Mouse (Mus musculus) hindbrain, postnatal 0 days (tissue): ENCODE measurements around the gene Ddb2. TPM values are rescaled to one million over a fixed set of nuclear protein-coding genes. Genes with fewer than 3 reads are reported as not detected.

Experiments
- ATAC-seq: fragments of 200-750 bp; cut with Nextera tagmentation; 2 replicates; pipeline ENCODE4 v1.8.0; 2017; ENCODE audit warnings: mild to moderate bottlenecking, moderate TSS enrichment, moderate library complexity
- DNase-seq: peaks from one replicate; pipeline ENCODE4 v3.0.0-alpha.2; 2015; ENCODE audit warnings: low spot score
- H3K27ac ChIP-seq: fragments of 300-500 bp; sonication (generic); 2 replicates; pipeline ENCODE4 v1.5.1; 2014; ENCODE audit warnings: mild to moderate bottlenecking
- H3K27me3 ChIP-seq: fragments of 300-500 bp; sonication (generic); 2 replicates; pipeline ENCODE4 v1.6.1; 2014; ENCODE audit warnings: low read length, mixed read lengths; ENCODE audit not compliant: insufficient read depth
- H3K36me3 ChIP-seq: fragments of 300-500 bp; sonication (generic); 2 replicates; pipeline ENCODE4 v1.6.1; 2014; ENCODE audit warnings: low read length, mixed read lengths; ENCODE audit not compliant: insufficient read depth
- H3K4me1 ChIP-seq: fragments of 300-500 bp; sonication (generic); 2 replicates; pipeline ENCODE4 v1.6.1; 2014; ENCODE audit warnings: antibody characterized with exemption, low read length, mixed read lengths; ENCODE audit not compliant: insufficient read depth
- H3K4me2 ChIP-seq: fragments of 300-500 bp; sonication (generic); 2 replicates; pipeline ENCODE4 v1.6.1; 2014; ENCODE audit warnings: low read depth, mild to moderate bottlenecking, low read length, moderate library complexity, mixed read lengths
- H3K4me3 ChIP-seq: fragments of 300-500 bp; sonication (generic); 2 replicates; pipeline ENCODE4 v1.5.1; 2014; ENCODE audit warnings: low read length
- H3K9ac ChIP-seq: fragments of 300-500 bp; sonication (generic); replicated peaks from 2 replicates; pipeline ENCODE4 v1.6.1; 2014; ENCODE audit warnings: mild to moderate bottlenecking, low read length, moderate library complexity, mixed read lengths
- H3K9me3 ChIP-seq: fragments of 300-500 bp; sonication (generic); 2 replicates; pipeline ENCODE4 v1.6.1; 2016; ENCODE audit warnings: low read length, mixed read lengths
- CTCF ChIP-seq: IDR thresholded peaks from 2 replicates; pipeline ENCODE4 v1.5.1; 2016; ENCODE audit warnings: antibody characterized with exemption, control low read depth, low read depth
- WGBS: fragments of 180-500 bp; shearing (Covaris S2); extraction: QIAGEN DNeasy Blood & Tissue Kit; methylation state at CpG from one replicate; pipeline ENCODE4 v1.1.7; 2014; 5-methylcytosine and 5-hydroxymethylcytosine counted together
- polyA plus RNA-seq: library from polyadenylated mRNA; unstranded; fragments of >200 nt; fragmentation: Nextera tagmentation; extraction: Ambion mirVana; gene quantifications from 2 replicates; pipeline ENCODE4 v1.2.1, GENCODE M21; 2015
- total RNA-seq: library from RNA; depleted of rRNA; stranded (reverse); fragments of >200 nt; gene quantifications from 2 replicates; pipeline ENCODE4 v1.2.3, GENCODE M21; 2014; rRNA removed

Gene Ddb2
- total and polyA plus RNA-seq, 2 experiments from 2014 or later, result 11.3 to 11.5 TPM

- WGBS, result 89% methylated on average over 4 of the region's 4 CpGs
- H3K27me3 ChIP-seq, result no peaks in the 10 kb centered on the region
- TF ChIP-seq CTCF, result no peak
- no peak for DNase-seq
- no peak overlapping the region for H3K27ac ChIP-seq
- no peak overlapping the region for H3K4me2 ChIP-seq
- ATAC-seq, result no peak
- H3K9ac ChIP-seq, result no peak overlapping the region
- H3K9me3 ChIP-seq, result no peaks in the 10 kb centered on the region
- H3K4me3 ChIP-seq, result no peak overlapping the region
- no peaks in the 10 kb centered on the region for H3K4me1 ChIP-seq
- peaks cover 77% of the 10 kb centered on the region for H3K36me3 ChIP-seq
Observed at GRCm38 (mm10) chr2:91162952-91163351, 73.8 kb downstream of the Ddb2 start.

Other genes with a start within 250 kb of the Ddb2 start
- 0.22 TPM in 1 of 2 replicates, not detected in the other for gene Rapsn, start 201.4 kb downstream of the Ddb2 start, total RNA-seq
- 0.88 and 1.1 TPM in 2 replicates for gene Rapsn, start 201.4 kb downstream of the Ddb2 start, polyA plus RNA-seq
- gene Psmc3, start 183.0 kb downstream of the Ddb2 start, total RNA-seq, result 154 and 160 TPM in 2 replicates
- gene Psmc3, start 183.0 kb downstream of the Ddb2 start, polyA plus RNA-seq, result 249 and 261 TPM in 2 replicates
- 37.1 and 42.7 TPM in 2 replicates for gene Slc39a13, start 166.6 kb downstream of the Ddb2 start, total RNA-seq
- gene Slc39a13, start 166.6 kb downstream of the Ddb2 start, polyA plus RNA-seq, result 22.6 and 24.4 TPM in 2 replicates
- gene Spi1, start 154.6 kb downstream of the Ddb2 start, total RNA-seq, result 3.0 and 8.5 TPM in 2 replicates
- gene Spi1, start 154.6 kb downstream of the Ddb2 start, polyA plus RNA-seq, result 4.5 and 4.9 TPM in 2 replicates
- gene Mybpc3, start 118.8 kb downstream of the Ddb2 start, total RNA-seq, result 0.25 and 0.37 TPM in 2 replicates
- gene Mybpc3, start 118.8 kb downstream of the Ddb2 start, polyA plus RNA-seq, result 0.13 and 0.23 TPM in 2 replicates
- gene Madd, start 53.1 kb downstream of the Ddb2 start, total RNA-seq, result 64.2 TPM in 2 replicates
- gene Madd, start 53.1 kb downstream of the Ddb2 start, polyA plus RNA-seq, result 31.3 and 32.7 TPM in 2 replicates
- gene Nr1h3, start 34.1 kb downstream of the Ddb2 start, total RNA-seq, result 4.4 and 4.8 TPM in 2 replicates
- 2.5 and 2.7 TPM in 2 replicates for gene Nr1h3, start 34.1 kb downstream of the Ddb2 start, polyA plus RNA-seq
- gene Acp2, start 34.1 kb downstream of the Ddb2 start, total RNA-seq, result 48.5 and 151 TPM in 2 replicates
- gene Acp2, start 34.1 kb downstream of the Ddb2 start, polyA plus RNA-seq, result 30.3 and 30.9 TPM in 2 replicates
- gene Pacsin3, start 19.0 kb upstream of the Ddb2 start, total RNA-seq, result 16.3 and 25.7 TPM in 2 replicates
- 26.0 and 26.1 TPM in 2 replicates for gene Pacsin3, start 19.0 kb upstream of the Ddb2 start, polyA plus RNA-seq
- 41.8 and 54.4 TPM in 2 replicates for gene Arfgap2, start 28.0 kb upstream of the Ddb2 start, total RNA-seq
- gene Arfgap2, start 28.0 kb upstream of the Ddb2 start, polyA plus RNA-seq, result 53.8 and 54.1 TPM in 2 replicates
- 152 and 175 TPM in 2 replicates for gene 1110051M20Rik, start 207.7 kb upstream of the Ddb2 start, total RNA-seq
- gene 1110051M20Rik, start 207.7 kb upstream of the Ddb2 start, polyA plus RNA-seq, result 136 and 141 TPM in 2 replicates
- gene Lrp4, start 220.5 kb upstream of the Ddb2 start, total RNA-seq, result 28.0 and 28.4 TPM in 2 replicates
- 4.9 and 6.7 TPM in 2 replicates for gene Lrp4, start 220.5 kb upstream of the Ddb2 start, polyA plus RNA-seq